22 mouse cellular contexts compared by ENCODE assay signal in the genomic region with DNA sequence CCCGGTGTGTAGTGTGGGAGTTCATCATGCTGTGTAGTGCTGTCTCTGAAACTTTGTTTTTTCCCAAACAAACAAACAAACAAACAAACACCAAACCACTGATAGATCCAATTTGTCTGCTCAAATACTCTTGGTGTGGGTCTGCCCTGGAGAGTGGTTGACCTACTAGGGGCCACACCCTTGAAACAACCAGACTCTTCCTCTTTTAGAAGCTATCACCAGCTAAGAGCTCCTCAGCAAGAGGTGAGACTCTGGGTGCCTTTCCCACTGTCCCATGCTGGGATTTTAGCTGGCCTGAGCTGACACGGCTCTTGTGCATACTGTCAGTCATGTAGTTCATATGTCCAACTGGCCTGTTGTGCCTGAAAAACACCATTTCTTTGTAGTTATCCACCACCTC.
"Had no signal": no experiment of that assay in that cellular context is flagged by ENCODE, and none has a peak within 500 bp of the region (broad histone marks: within the 10 kb centered on the region; RNA-seq: fewer than 3 reads in every experiment).

No protein-coding gene starts in this region.

- H3K9ac ChIP-seq: heart, embryonic 12.5 days; hindbrain, embryonic 13.5 days; hindbrain, embryonic 15.5 days; kidney, embryonic 15.5 days; limb, embryonic 13.5 days; limb, embryonic 15.5 days; liver, embryonic 12.5 days; liver, embryonic 14.5 days had no signal

- H3K27me3 ChIP-seq: heart, embryonic 12.5 days; hindbrain, embryonic 13.5 days; hindbrain, embryonic 15.5 days; kidney, embryonic 15.5 days; limb, embryonic 13.5 days; limb, embryonic 15.5 days; liver, embryonic 12.5 days had no signal

- ATAC-seq: hindbrain, postnatal 0 days; intestine, embryonic 16.5 days; liver, embryonic 12.5 days had no signal

- H3K4me3 ChIP-seq: heart, embryonic 10.5 days; heart, embryonic 12.5 days; hindbrain, embryonic 13.5 days; hindbrain, embryonic 15.5 days; kidney, embryonic 15.5 days; left cerebral cortex, adult 2 months; limb, embryonic 13.5 days; limb, embryonic 15.5 days; liver, embryonic 12.5 days had no signal

- H3K27ac ChIP-seq: heart, embryonic 10.5 days; hindbrain, embryonic 13.5 days; hindbrain, embryonic 15.5 days; hindbrain, postnatal 0 days; kidney, embryonic 15.5 days; kidney, postnatal 0 days; left cerebral cortex, adult 2 months; limb, embryonic 13.5 days; limb, embryonic 15.5 days; liver, embryonic 12.5 days; liver, embryonic 14.5 days had no signal

- H3K4me1 ChIP-seq: hindbrain, embryonic 13.5 days; hindbrain, embryonic 15.5 days; liver, embryonic 12.5 days had no signal

- H3K36me3 ChIP-seq: heart, embryonic 10.5 days; heart, embryonic 12.5 days; kidney, embryonic 15.5 days; limb, embryonic 15.5 days; liver, embryonic 12.5 days had no signal

- H3K9me3 ChIP-seq: heart, embryonic 10.5 days; heart, embryonic 12.5 days; hindbrain, embryonic 13.5 days; hindbrain, embryonic 15.5 days; kidney, embryonic 15.5 days; limb, embryonic 13.5 days; limb, embryonic 15.5 days; liver, embryonic 12.5 days had no signal

- DNase-seq: gastrocnemius, postnatal 10 days; heart, postnatal 14 days; kidney, adult 11 months; kidney, adult 2 months; kidney, adult 9 months; kidney, postnatal 14 days; kidney, postnatal 36 days; layer of hippocampus, adult 9-11 months; left cerebral cortex, postnatal 4 days had no signal
